Mouse (Mus musculus) stomach, postnatal 0 days (tissue): ENCODE data around the gene P2rx3. TPM values are rescaled to one million over a fixed set of nuclear protein-coding genes. Genes with fewer than 3 reads are reported as not detected.
A peak's percentile ranks its signal among the peaks of the same experiment; 100 is the strongest.

Source experiments
- ATAC-seq: fragments of 200-750 bp; cut with Nextera tagmentation; 2 replicates; pipeline ENCODE4 v1.8.0; 2017; ENCODE audit not compliant: low FRiP score, low TSS enrichment
- DNase-seq: peaks from one replicate; pipeline ENCODE4 v3.0.0-alpha.2; 2016; ENCODE audit warnings: low spot score
- H3K27ac ChIP-seq: fragments of 300-500 bp; sonication (generic); replicated peaks from 2 replicates; pipeline ENCODE4 v1.5.1; 2014; ENCODE audit warnings: mild to moderate bottlenecking, control low read depth
- H3K27me3 ChIP-seq: fragments of 300-500 bp; sonication (generic); 2 replicates; pipeline ENCODE4 v1.6.1; 2014; ENCODE audit warnings: low read length; ENCODE audit not compliant: control insufficient read depth, insufficient read depth
- H3K36me3 ChIP-seq: fragments of 300-500 bp; sonication (generic); 2 replicates; pipeline ENCODE4 v1.6.1; 2014; ENCODE audit warnings: low read length, mixed read lengths; ENCODE audit not compliant: control insufficient read depth, insufficient read depth
- H3K4me1 ChIP-seq: fragments of 300-500 bp; sonication (generic); replicated peaks from 2 replicates; pipeline ENCODE4 v1.6.1; 2014; ENCODE audit warnings: antibody characterized with exemption; ENCODE audit not compliant: control insufficient read depth, insufficient read depth
- H3K4me2 ChIP-seq: fragments of 300-500 bp; sonication (generic); replicated peaks from 2 replicates; pipeline ENCODE4 v1.6.1; 2014; ENCODE audit warnings: low read depth, mild to moderate bottlenecking, control low read depth, moderate library complexity
- H3K4me3 ChIP-seq: fragments of 300-500 bp; sonication (generic); 2 replicates; pipeline ENCODE4 v1.5.1; 2014; ENCODE audit warnings: low read depth, low read length, control low read depth
- H3K9ac ChIP-seq: fragments of 300-500 bp; sonication (generic); 2 replicates; pipeline ENCODE4 v1.6.1; 2014; ENCODE audit warnings: mild to moderate bottlenecking, low read length, control low read depth, mixed read lengths
- H3K9me3 ChIP-seq: fragments of 300-500 bp; sonication (generic); 2 replicates; pipeline ENCODE4 v1.6.1; 2016; ENCODE audit warnings: low read length; ENCODE audit not compliant: control insufficient read depth
- CTCF ChIP-seq: IDR thresholded peaks from 2 replicates; pipeline ENCODE4 v1.5.1; 2016; ENCODE audit warnings: antibody characterized with exemption, low read depth, mild to moderate bottlenecking, moderate library complexity
- EP300 ChIP-seq: optimal IDR thresholded peaks from 2 replicates; pipeline ENCODE3; 2016; ENCODE audit warnings: antibody characterized with exemption
- WGBS: fragments of 180-500 bp; shearing (Covaris S2); extraction: QIAGEN DNeasy Blood & Tissue Kit; methylation state at CpG from one replicate; pipeline ENCODE4 v1.1.7; 2014; 5-methylcytosine and 5-hydroxymethylcytosine counted together
- polyA plus RNA-seq: library from polyadenylated mRNA; unstranded; fragments of >200 nt; fragmentation: Nextera tagmentation; extraction: Ambion mirVana; gene quantifications from 2 replicates; pipeline ENCODE4 v1.2.1, GENCODE M21; 2015

Gene P2rx3
- polyA plus RNA-seq, 1 experiment from 2014 or later = 0.62 TPM

- no peak overlapping the region for H3K27ac ChIP-seq
- no peak for ATAC-seq
- H3K4me1 ChIP-seq = no peaks in the 10 kb centered on the region
- 65% methylated on average over 3 of the region's 3 CpGs for WGBS
- no peak overlapping the region for H3K4me2 ChIP-seq
- no peak for TF ChIP-seq CTCF
- no peak for TF ChIP-seq EP300
- H3K36me3 ChIP-seq = no peaks in the 10 kb centered on the region
- H3K27me3 ChIP-seq = no peaks in the 10 kb centered on the region
- H3K9me3 ChIP-seq = no peaks in the 10 kb centered on the region
- DNase-seq = no peak
- no peak overlapping the region for H3K4me3 ChIP-seq
- no peak overlapping the region for H3K9ac ChIP-seq
Observed at GRCm38 (mm10) chr2:84999486-85000181, 37.6 kb downstream of the P2rx3 start.

GRCm38 (mm10) chr2:84996376-84996775, 40.9 kb downstream of the P2rx3 start:
- peak; percentile 51; the same call in 1 of the 2 replicates for ATAC-seq
- H3K9me3 ChIP-seq = no peaks in the 10 kb centered on the region
- no peak for DNase-seq
- no peaks in the 10 kb centered on the region for H3K36me3 ChIP-seq
- H3K4me1 ChIP-seq = no peaks in the 10 kb centered on the region
- no peak overlapping the region for H3K9ac ChIP-seq
- H3K4me3 ChIP-seq = no peak overlapping the region
- TF ChIP-seq EP300 = no peak
- no peak for TF ChIP-seq CTCF
- H3K4me2 ChIP-seq = no peak overlapping the region
- WGBS = 78% methylated on average over 2 of the region's 2 CpGs
- H3K27me3 ChIP-seq = no peaks in the 10 kb centered on the region
- H3K27ac ChIP-seq = no peak overlapping the region

GRCm38 (mm10) chr2:84987930-84988329, 49.3 kb downstream of the P2rx3 start, which contains the start of gene Prg3:
Gene Prg3 (plus strand): TSS chr2:84988215.
- Histone ChIP-seq H3K36me3 (no peaks in the 10 kb centered on the region), H3K9ac (no peak within 1 kb of the TSS), H3K4me1 (no peaks in the 10 kb centered on the region), H3K4me2 (no peak within 1 kb of the TSS), H3K27me3 (no peaks in the 10 kb centered on the region), H3K27ac (no peak within 1 kb of the TSS), H3K4me3 (no peak within 1 kb of the TSS), H3K9me3 (no peaks in the 10 kb centered on the region)
- no peak for TF ChIP-seq CTCF
- DNase-seq (no peak), ATAC-seq (no peak)
- 88% methylated on average over 1 of the region's 1 CpGs for WGBS

GRCm38 (mm10) chr2:84980188-84980587, 57.1 kb downstream of the P2rx3 start, which contains the start of gene Prg2:
Gene Prg2 (plus strand): TSS chr2:84980461.
- H3K4me2 ChIP-seq = no peak within 1 kb of the TSS
- H3K4me3 ChIP-seq = no peak within 1 kb of the TSS
- no peaks in the 10 kb centered on the region for H3K27me3 ChIP-seq
- DNase-seq (no peak), ATAC-seq (no peak)
- H3K9ac ChIP-seq = no peak within 1 kb of the TSS
- no peaks in the 10 kb centered on the region for H3K4me1 ChIP-seq
- no peaks in the 10 kb centered on the region for H3K9me3 ChIP-seq
- no peaks in the 10 kb centered on the region for H3K36me3 ChIP-seq
- TF ChIP-seq CTCF = no peak
- TF ChIP-seq EP300 = no peak
- 55% methylated on average over 1 of the region's 1 CpGs for WGBS
- no peak within 1 kb of the TSS for H3K27ac ChIP-seq

GRCm38 (mm10) chr2:84975580-84975979, 61.7 kb downstream of the P2rx3 start:
- Histone ChIP-seq H3K9me3 (no peaks in the 10 kb centered on the region), H3K27ac (no peak overlapping the region), H3K9ac (no peak overlapping the region), H3K27me3 (no peaks in the 10 kb centered on the region), H3K4me2 (no peak overlapping the region), H3K36me3 (no peaks in the 10 kb centered on the region), H3K4me1 (no peaks in the 10 kb centered on the region), H3K4me3 (no peak overlapping the region)
- DNase-seq (no peak), ATAC-seq (no peak)
- TF ChIP-seq EP300 = no peak
- no peak for TF ChIP-seq CTCF
- WGBS = 79% methylated on average over 2 of the region's 2 CpGs

GRCm38 (mm10) chr2:84967318-84967991, 69.8 kb downstream of the P2rx3 start:
- Histone ChIP-seq H3K4me3 (no peak overlapping the region), H3K36me3 (no peaks in the 10 kb centered on the region), H3K4me1 (no peaks in the 10 kb centered on the region), H3K9ac (no peak overlapping the region), H3K27ac (no peak overlapping the region), H3K4me2 (no peak overlapping the region), H3K27me3 (no peaks in the 10 kb centered on the region), H3K9me3 (no peaks in the 10 kb centered on the region)
- ATAC-seq (no peak), DNase-seq (no peak)
- TF ChIP-seq CTCF = no peak
- no peak for TF ChIP-seq EP300
- WGBS = 72% methylated on average over 5 of the region's 5 CpGs
